Mouse (Mus musculus) left cerebral cortex, postnatal 25 days (tissue): ENCODE results near the gene Comp. TPM values are rescaled to one million over a fixed set of nuclear protein-coding genes. Genes with fewer than 3 reads are reported as not detected.
A peak's percentile ranks its signal among the peaks of the same experiment; 100 is the strongest.

Experiments used
- DNase-seq, 2 experiments: peaks; one replicate each; pipeline ENCODE4 v3.0.0; 2022; ENCODE audit warnings: low spot score in 2 of 2, mixed read lengths in 1 of 2
- intact Hi-C: fragments of 180-260 bp; cut with DNase I; formaldehyde crosslinking; loops from one replicate; pipeline ENCODE4 v1.15.1; 2025
- total RNA-seq, 2 experiments: library from RNA; stranded (reverse); gene quantifications; 2 replicates each; pipeline ENCODE4 v1.2.3; 2021

Comp gene
- total RNA-seq, 2 experiments from 2014 or later: 0.23 to 0.48 TPM

DNA sequence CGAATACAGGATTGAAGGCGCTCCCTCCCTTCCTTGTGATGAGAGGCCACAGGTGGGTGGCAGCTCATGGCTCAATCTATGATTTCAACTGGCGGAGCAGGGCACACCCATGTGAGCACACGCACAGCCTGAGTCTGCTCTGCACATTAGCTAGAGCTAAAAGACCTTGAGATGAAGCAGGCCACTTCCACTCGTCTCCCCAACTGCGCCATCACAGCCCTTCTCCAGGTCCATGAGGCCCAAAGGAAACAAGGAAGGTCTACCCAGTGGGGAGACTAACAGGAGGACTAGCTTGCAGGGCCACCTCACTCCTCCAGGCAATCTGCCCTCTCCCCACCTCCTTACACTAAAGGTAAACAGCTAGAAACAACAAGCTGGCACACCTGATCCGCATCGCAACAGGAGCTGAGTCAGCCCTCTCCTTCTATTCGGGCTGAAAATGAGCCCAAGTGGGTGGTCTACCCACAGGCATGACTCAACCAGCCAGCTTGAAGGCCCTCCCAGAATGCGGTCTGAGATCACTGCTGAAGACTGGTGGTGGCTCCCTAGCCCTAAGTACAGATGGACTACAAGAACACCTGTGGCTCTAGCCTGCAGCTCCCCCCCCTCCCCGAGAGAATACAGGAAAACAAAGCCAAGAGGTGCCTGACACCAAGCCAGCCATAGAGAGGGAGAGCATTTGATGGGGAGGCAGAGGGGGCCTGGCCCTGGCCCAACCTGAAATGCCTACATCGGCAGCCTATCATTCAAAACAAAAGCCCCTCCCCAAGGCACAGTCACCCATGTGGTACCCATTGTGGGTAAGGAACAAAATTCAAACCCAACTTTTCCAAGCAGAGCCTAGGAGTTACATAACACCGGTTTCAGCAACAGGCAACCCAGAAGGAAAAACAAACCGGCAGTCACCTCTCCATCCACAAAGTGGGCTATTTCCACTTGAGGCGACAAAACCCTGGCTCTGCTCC is 22.0 kb upstream of the Comp start:
- intact Hi-C loops: loop anchor here (5.0 kb wide), 2 partner anchors 66 to 156 kb away; partner anchors contain the start of gene Rex1bd
- DNase-seq: peak in 1 of 2 experiments; percentile 76

- intact Hi-C loops: loop anchor here (5.0 kb wide), 2 partner anchors 65 to 155 kb away; partner anchors contain the start of gene Rex1bd
- DNase-seq: no peak
Measured at GRCm38 (mm10) chr8:70352000-70352384, 21.4 kb upstream of the Comp start.

- no peak for DNase-seq
- intact Hi-C loops: loop anchor here (5.0 kb wide), 2 partner anchors 65 to 155 kb away; partner anchors contain the start of gene Rex1bd
Measured at GRCm38 (mm10) chr8:70352657-70353151, 20.7 kb upstream of the Comp start.

- intact Hi-C loops: loop anchor here (5.0 kb wide), 2 partner anchors 64 to 154 kb away; partner anchors contain the start of gene Rex1bd
- peak; percentile 99 for DNase-seq
Measured at GRCm38 (mm10) chr8:70353194-70353817, 20.1 kb upstream of the Comp start, which contains the start of gene Upf1. Gene Upf1 (minus strand): TSS chr8:70353278.

GRCm38 (mm10) chr8:70354004-70354403 is 19.4 kb upstream of the Comp start:
- DNase-seq: peak; percentile 47 to 86
- intact Hi-C loops: loop anchor here (5.0 kb wide), 2 partner anchors 63 to 153 kb away; partner anchors contain the start of gene Rex1bd

- intact Hi-C loops: no loop called here
Measured at GRCm38 (mm10) chr8:70356111-70356510, 17.2 kb upstream of the Comp start.

DNA sequence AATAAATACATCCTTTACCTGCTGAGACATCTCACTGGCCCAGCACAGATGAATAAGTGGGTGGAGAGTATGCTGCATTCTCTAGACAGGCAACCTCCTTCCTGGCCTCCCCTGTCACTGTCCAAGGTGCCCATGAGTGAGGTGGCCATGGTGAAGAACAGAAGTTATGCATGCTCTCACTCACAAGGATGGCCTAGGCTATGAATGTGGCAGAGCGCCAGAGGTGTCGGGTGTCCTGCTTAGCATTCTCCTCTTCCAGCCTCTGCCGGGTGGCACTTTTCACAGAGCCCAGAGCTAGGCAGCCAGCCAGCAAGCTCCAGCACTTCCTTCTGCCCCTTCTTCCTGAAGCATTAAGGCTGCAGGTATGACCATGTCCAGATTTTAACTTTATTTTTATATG is 13.9 kb upstream of the Comp start:
- intact Hi-C loops: no loop called here
- DNase-seq: no peak

More at GRCm38 (mm10) chr8:70356111-70356510, 17.2 kb upstream of the Comp start:
- DNase-seq: no peak

DNA sequence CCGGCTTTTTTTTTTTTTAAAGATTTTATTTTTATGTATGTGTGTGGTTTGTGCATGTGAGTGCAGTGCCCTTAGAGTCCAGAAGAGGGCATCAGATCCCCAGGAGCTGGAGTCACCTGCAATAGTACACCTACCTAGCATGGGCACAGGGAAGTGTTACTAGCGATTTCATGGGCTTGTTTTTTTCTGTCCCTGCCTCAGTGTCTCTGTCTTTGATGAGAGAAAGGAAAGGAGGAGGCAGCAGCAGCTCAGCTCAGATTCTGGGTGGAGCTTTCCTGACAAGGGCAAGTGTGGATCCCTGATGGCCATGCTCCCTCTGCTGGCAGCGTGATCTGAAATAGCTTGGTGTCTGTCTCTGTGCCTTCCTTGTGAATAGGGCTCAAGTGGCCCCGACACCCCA is 12.6 kb upstream of the Comp start:
- no peak for DNase-seq
- intact Hi-C loops: no loop called here

- intact Hi-C loops: no loop called here
- DNase-seq: no peak
Measured at GRCm38 (mm10) chr8:70361484-70362032, 11.8 kb upstream of the Comp start.

GRCm38 (mm10) chr8:70364066-70364465 is 9.3 kb upstream of the Comp start:
- DNase-seq: no peak

GRCm38 (mm10) chr8:70366588-70366987 is 6.8 kb upstream of the Comp start:
- DNase-seq: no peak
- intact Hi-C loops: no loop called here

More at GRCm38 (mm10) chr8:70364066-70364465, 9.3 kb upstream of the Comp start:
- intact Hi-C loops: no loop called here

GRCm38 (mm10) chr8:70370476-70370875 is 2.9 kb upstream of the Comp start:
- no peak for DNase-seq
- intact Hi-C loops: no loop called here

DNA sequence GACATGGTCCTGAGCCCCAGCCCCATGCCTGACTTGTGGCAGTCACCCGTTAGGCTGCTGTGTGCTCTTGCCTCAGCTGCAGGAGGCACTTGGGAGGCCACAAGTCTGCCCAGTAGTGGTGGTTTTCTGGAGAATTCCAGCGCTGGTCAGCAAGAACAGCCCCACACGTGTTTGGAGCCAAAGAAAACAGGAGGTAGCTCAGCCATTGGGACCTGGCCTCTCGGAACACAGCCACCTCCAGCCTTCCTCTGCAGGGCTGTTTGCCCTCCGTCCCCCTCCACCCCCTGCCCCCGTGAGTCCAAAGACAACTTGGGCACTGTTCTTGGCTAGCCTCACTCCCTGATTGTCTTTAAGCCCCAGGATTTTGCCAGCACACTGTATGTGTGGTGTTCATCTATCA is 1.4 kb upstream of the Comp start:
- no peak for DNase-seq
- intact Hi-C loops: no loop called here

DNA sequence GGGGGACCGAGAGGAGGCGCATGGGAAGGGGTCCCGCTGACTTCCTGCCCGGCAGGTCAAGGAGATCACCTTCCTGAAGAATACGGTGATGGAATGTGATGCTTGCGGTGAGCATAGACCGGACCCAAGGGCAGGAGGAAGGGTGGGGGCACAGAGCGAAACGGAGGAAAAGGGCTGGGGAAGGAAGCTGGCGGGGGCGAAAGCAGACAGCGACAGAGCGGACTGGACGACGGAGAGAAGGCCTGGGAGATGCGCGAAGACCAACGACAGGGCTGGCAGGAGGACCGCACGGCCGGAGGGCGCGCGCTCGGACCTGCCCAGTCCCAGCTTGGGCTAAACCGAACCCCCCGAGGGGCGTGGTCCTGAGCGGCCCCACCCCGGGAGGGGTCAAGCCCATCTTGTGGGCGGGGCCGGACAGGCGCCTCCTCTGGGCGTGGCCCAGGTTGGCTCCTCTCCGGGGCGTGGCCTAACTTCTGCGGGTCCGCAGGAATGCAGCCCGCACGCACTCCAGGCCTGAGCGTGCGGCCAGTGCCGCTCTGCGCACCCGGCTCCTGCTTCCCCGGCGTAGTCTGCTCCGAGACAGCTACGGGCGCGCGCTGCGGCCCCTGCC is 1.1 kb downstream of the Comp start:
- DNase-seq: no peak
- intact Hi-C loops: no loop called here

DNA sequence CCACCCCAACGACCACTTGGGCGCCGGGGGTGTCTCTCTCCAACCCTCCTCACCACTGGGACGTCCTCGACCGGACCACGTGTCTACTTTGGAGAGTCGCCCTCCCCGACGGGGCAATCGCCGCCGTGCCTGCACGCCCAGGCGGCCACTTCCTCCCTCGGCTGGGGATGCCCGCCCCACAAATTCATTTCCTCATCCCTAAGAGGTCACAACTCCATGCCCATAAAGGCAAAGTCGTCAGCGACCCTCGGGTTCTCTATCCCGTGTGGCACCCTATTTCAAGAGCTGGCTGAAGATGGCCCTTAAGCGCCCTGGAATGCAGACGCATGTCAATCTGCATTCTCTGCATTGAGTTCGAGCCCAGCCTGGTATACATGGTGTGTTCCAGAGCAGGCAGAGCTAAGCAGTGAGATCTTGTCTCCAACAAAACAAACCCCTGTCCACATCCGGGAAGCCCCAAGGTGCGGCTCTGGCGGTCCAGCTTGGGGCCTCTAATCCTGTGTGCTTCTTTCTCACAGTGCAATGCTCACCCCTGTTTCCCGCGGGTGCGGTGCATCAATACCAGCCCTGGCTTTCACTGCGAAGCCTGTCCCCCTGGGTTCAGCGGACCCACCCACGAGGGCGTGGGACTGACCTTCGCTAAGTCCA is 2.0 kb downstream of the Comp start:
- intact Hi-C loops: no loop called here
- DNase-seq: no peak

DNA sequence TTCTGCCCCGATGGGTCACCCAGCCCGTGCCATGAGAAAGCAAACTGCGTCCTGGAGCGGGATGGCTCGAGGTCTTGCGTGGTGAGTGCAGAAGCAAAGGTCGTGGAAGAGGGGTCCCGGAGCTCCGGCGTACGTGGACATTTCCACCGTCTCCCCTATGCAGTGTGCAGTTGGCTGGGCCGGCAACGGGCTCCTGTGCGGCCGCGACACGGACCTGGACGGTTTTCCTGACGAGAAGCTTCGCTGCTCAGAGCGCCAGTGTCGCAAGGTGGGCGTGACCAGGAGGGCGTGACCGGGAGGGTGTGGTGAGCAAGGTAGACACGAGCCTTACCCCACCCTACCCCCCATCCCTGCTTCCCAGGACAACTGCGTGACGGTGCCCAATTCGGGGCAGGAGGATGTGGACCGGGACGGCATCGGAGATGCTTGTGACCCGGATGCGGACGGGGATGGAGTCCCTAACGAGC is 3.0 kb downstream of the Comp start:
- DNase-seq: no peak
- intact Hi-C loops: no loop called here

DNA sequence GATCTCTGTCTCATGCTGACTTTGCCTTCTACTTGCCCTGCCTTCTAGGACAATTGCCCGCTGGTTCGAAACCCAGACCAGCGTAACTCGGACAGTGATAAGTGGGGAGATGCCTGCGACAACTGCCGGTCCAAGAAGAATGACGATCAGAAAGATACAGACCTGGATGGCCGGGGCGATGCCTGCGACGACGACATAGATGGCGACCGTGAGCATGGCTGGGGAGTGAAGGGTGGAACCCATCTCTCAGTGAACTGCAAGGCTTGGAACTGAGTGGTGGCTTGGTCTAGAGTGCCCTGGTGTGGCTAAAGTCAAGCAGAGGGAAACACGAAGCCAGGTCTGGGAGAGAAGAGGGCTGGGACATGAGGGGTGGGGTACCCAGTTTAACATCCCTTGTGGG is 3.7 kb downstream of the Comp start:
- intact Hi-C loops: no loop called here
- DNase-seq: no peak

- DNase-seq: peak; percentile 21 to 70
- intact Hi-C loops: no loop called here
Measured at GRCm38 (mm10) chr8:70380069-70380468, 6.7 kb downstream of the Comp start.

DNA sequence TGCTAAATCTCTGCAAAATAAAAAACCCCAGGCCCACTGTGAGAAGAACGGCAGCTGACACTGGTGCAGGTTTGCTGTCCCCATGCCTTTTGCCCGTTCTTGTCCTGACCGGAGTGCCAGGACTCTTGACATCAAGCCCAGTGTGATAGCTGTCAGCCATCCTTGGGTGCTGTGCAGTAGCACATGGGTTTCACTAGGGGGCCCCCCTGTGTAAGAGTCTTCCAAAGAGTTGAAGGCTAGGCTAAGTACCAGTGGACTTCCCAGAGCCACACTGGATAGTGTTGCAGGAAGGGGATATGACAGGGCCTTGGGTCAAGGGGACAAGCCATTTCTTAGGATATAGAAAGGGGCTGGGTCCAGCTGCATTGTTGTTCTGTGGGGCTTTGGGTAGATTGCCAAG is 9.9 kb downstream of the Comp start:
- peak; percentile 52 to 74 for DNase-seq
- intact Hi-C loops: loop anchor here (1.0 kb wide), 1 partner anchor 120 kb away; no protein-coding TSS in a partner anchor
